Mouse (Mus musculus): ENCODE measurements around the gene Dlg2. TPM values are rescaled to one million over a fixed set of nuclear protein-coding genes. Genes with fewer than 3 reads are reported as not detected.

Dlg2 gene
- polyA plus RNA-seq, 1 experiment: 89.8 TPM

DNA sequence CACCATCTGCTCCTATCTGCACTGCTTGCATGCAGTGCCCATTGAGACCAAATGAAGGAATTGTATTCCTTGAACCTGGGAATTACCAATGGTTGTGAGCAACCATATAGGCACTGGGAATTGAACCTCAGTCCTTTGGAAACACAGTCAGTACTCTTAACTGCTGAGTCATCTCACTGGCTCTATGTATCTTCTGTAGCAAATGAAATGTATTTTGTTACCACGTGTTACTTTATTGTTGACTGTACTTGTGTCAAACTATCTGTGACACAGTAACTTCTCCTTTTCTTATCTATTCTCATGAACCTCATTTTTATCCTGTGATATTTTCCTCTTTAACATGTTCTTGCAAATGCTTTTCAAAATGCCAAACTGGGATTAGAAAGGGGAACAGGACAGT, 1722.7 kb downstream of the Dlg2 start:
- DNase-seq: no peak
- Histone ChIP-seq H3K27me3 (ENCODE audit: control insufficient read depth, insufficient read depth, low read length) (no peaks in the 10 kb centered on the region), H3K27ac (ENCODE audit: insufficient read depth, low read length) (no peak overlapping the region), H3K4me1 (ENCODE audit: control insufficient read depth, insufficient read depth, low read length) (peaks cover 14% of the 10 kb centered on the region; the same call in 1 of the 2 replicates), H3K4me3 (replicated peaks; ENCODE audit: insufficient read depth, low read depth, low read length) (no peak overlapping the region)
- TF ChIP-seq POLR2A (IDR thresholded peaks at IDR 0.05; ENCODE audit: borderline replicate concordance, insufficient read depth, low read length) (no peak), CTCF (IDR thresholded peaks at IDR 0.05; ENCODE audit: borderline replicate concordance, insufficient read depth, low read depth, low read length) (no peak)
- 88% methylated on average over 1 of the region's 1 CpGs for WGBS

DNA sequence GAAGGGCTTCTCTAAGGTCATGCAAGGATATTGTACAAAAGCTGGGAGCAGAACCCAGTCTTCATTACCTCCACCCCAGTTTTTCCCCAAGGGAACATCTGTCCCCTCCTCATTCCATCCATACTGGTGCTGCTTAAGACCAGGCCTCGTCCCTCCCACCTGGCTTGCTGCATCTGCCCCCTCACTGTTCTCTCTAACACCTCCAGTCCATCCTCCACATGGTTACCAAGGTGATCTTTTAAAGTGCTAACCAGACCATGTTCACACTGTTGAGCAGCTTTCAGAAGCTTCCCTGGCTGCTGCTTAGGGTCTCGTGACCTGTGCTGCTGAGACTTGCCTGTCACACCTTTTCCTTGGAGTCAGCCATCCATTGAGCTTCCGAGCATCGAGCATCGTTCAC, 1734.2 kb downstream of the Dlg2 start:
- Histone ChIP-seq H3K4me3 (replicated peaks; ENCODE audit: insufficient read depth, low read depth, low read length) (no peak overlapping the region), H3K27me3 (ENCODE audit: control insufficient read depth, insufficient read depth, low read length) (no peaks in the 10 kb centered on the region), H3K27ac (ENCODE audit: insufficient read depth, low read length) (no peak overlapping the region), H3K4me1 (ENCODE audit: control insufficient read depth, insufficient read depth, low read length) (no peaks in the 10 kb centered on the region)
- no peak for DNase-seq
- 88% methylated on average over 5 of the region's 5 CpGs for WGBS
- no peak for TF ChIP-seq POLR2A (IDR thresholded peaks at IDR 0.05; ENCODE audit: borderline replicate concordance, insufficient read depth, low read length)
- TF ChIP-seq CTCF (IDR thresholded peaks at IDR 0.05; ENCODE audit: borderline replicate concordance, insufficient read depth, low read depth, low read length): no peak

DNA sequence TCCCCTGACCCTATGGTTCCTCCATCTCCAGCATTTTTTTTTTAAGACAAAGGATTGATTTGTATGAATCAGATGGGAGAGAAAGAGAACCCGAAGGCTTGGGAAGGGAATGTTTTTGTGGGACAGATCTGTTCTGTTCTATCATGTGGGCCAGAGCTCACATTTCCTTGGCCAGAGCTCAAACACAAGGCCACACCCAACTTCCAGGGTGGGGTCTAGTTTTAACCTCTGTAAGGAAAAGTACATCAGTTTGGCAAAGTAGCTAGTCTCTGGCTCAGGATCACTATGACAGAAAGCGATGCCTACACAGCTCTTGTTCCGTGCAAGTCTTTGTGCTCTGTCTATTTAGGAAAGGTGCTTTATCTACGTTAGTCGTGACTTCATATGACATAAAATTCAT, 1737.3 kb downstream of the Dlg2 start:
- Histone ChIP-seq H3K4me1 (ENCODE audit: control insufficient read depth, insufficient read depth, low read length) (no peaks in the 10 kb centered on the region), H3K4me3 (replicated peaks; ENCODE audit: insufficient read depth, low read depth, low read length) (no peak overlapping the region), H3K27me3 (ENCODE audit: control insufficient read depth, insufficient read depth, low read length) (no peaks in the 10 kb centered on the region), H3K27ac (ENCODE audit: insufficient read depth, low read length) (no peak overlapping the region)
- WGBS: 94% methylated on average over 5 of the region's 5 CpGs
- TF ChIP-seq CTCF (IDR thresholded peaks at IDR 0.05; ENCODE audit: borderline replicate concordance, insufficient read depth, low read depth, low read length) (no peak), POLR2A (IDR thresholded peaks at IDR 0.05; ENCODE audit: borderline replicate concordance, insufficient read depth, low read length) (no peak)
- no peak for DNase-seq

DNA sequence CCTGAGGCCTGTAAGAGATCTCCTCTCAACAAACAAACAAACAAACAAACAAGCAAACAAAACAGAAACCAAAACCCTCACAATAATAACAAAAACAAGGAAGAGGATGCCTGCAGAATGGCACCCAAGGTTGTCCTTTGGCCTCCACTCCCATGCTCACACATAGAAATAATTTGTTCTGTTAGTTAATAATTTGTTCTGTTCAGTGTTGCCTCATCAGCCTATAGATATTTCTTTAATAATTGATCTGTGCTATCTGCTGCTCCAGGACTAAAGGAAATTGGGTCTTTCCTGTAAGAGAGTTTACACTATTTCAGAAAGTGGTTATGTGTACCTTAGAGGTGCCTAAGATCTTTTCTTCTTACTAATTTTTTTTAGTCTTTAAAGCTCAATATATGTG, 1741.7 kb downstream of the Dlg2 start:
- no peak for DNase-seq
- H3K27me3 ChIP-seq (ENCODE audit: control insufficient read depth, insufficient read depth, low read length): no peaks in the 10 kb centered on the region
- H3K4me3 ChIP-seq (replicated peaks; ENCODE audit: insufficient read depth, low read depth, low read length): no peak overlapping the region
- H3K4me1 ChIP-seq (ENCODE audit: control insufficient read depth, insufficient read depth, low read length): no peaks in the 10 kb centered on the region
- no peak overlapping the region for H3K27ac ChIP-seq (ENCODE audit: insufficient read depth, low read length)
- TF ChIP-seq POLR2A (IDR thresholded peaks at IDR 0.05; ENCODE audit: borderline replicate concordance, insufficient read depth, low read length): no peak
- TF ChIP-seq CTCF (IDR thresholded peaks at IDR 0.05; ENCODE audit: borderline replicate concordance, insufficient read depth, low read depth, low read length): no peak

DNA sequence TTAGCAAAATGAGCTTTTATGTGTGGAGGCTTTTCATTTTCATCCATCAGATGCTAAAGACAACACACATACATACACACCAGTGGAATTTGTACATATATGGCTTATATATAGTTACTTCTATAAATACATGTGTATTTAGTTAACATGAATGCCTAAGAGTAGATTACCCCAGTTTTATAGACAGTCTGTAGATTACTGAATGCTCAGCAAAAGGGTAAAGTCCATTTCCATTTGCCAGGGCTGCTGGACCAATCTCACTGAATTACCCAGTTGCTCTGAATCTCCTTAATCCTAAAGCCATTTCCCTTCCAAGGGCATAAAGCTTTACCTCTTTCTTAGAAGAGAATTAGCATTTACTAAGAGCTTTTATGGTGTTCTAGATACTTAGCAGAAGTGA, 1744.1 kb downstream of the Dlg2 start:
- Histone ChIP-seq H3K27ac (ENCODE audit: insufficient read depth, low read length) (no peak overlapping the region), H3K4me3 (replicated peaks; ENCODE audit: insufficient read depth, low read depth, low read length) (no peak overlapping the region), H3K27me3 (ENCODE audit: control insufficient read depth, insufficient read depth, low read length) (no peaks in the 10 kb centered on the region), H3K4me1 (ENCODE audit: control insufficient read depth, insufficient read depth, low read length) (no peaks in the 10 kb centered on the region)
- TF ChIP-seq CTCF (IDR thresholded peaks at IDR 0.05; ENCODE audit: borderline replicate concordance, insufficient read depth, low read depth, low read length): no peak
- TF ChIP-seq POLR2A (IDR thresholded peaks at IDR 0.05; ENCODE audit: borderline replicate concordance, insufficient read depth, low read length): no peak
- DNase-seq: no peak

DNA sequence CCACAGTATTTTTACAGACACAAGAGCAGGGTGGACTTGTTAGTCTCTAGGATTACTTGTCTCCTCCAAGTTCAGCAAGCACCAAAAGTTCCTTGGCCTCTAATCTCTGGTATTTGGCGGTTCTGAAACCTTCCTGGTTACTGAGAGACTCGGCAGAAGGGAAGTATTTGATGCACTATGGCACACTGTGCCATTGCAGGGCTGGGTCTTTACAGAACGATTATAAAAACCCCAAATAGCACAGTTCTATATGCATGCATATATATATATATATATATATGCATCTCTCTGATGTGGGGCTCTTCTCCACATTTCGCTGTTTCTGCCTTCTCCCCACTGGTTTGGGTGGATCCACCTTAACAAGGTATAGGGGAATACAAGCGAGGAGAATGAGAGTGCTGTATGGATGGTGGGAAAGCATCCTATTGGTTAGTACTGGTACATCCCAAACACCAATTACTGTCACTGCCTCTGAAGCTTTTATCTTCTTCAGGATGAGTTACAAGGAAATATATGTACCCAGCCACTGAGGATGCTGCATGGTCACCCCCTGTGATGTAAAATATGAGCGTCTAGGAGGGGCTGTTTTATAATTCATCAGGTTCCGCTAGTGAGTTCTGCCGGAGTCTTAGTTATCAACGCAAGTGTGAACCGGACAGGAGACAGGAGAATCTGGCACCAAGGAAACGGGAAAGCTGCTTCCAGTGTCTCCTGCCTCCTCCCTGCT, 1758.2 kb downstream of the Dlg2 start:
- no peak for TF ChIP-seq CTCF (IDR thresholded peaks at IDR 0.05; ENCODE audit: borderline replicate concordance, insufficient read depth, low read depth, low read length)
- TF ChIP-seq POLR2A (IDR thresholded peaks at IDR 0.05; ENCODE audit: borderline replicate concordance, insufficient read depth, low read length): peak; percentile 54; the same call in 1 of the 2 replicates
- Histone ChIP-seq H3K4me1 (ENCODE audit: control insufficient read depth, insufficient read depth, low read length) (peaks cover 3% of the 10 kb centered on the region; the same call in 1 of the 2 replicates), H3K27ac (ENCODE audit: insufficient read depth, low read length) (peak overlapping the region; percentile 81), H3K4me3 (replicated peaks; ENCODE audit: insufficient read depth, low read depth, low read length) (peak overlapping the region; percentile 94), H3K27me3 (ENCODE audit: control insufficient read depth, insufficient read depth, low read length) (no peaks in the 10 kb centered on the region)
- DNase-seq: peak; percentile 74 to 78
- WGBS: 8% methylated on average over 11 of the region's 11 CpGs

DNA sequence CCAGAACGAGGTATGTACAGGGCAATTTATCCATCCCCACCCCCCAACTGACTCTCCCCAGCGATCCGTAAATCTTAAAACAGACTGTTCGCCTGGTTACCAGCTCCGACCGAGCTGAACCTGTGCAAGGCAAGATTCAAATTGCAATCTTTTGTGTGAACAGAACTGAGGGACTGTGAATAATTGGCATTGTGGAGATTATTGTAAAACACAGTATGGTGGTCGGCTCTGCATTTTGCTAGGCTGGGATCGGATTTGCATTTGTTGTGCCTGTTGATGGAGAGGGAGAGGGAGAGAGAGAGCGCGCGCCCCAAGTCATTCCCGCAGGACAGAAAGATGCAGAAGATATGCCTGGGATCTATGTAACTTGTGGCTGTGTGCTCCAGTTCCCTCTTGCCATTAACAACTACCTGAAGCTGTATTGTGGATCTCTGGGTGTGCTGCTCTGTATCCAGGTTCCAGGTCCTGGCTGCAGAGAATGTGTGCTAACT, 1759.1 kb downstream of the Dlg2 start:
- TF ChIP-seq POLR2A (IDR thresholded peaks at IDR 0.05; ENCODE audit: borderline replicate concordance, insufficient read depth, low read length): no peak
- TF ChIP-seq CTCF (IDR thresholded peaks at IDR 0.05; ENCODE audit: borderline replicate concordance, insufficient read depth, low read depth, low read length): no peak
- peak overlapping the region; percentile 94 for H3K4me3 ChIP-seq (replicated peaks; ENCODE audit: insufficient read depth, low read depth, low read length)
- no peaks in the 10 kb centered on the region for H3K27me3 ChIP-seq (ENCODE audit: control insufficient read depth, insufficient read depth, low read length)
- WGBS: 6% methylated on average over 12 of the region's 12 CpGs
- DNase-seq: peak; percentile 63 to 72
- H3K27ac ChIP-seq (ENCODE audit: insufficient read depth, low read length): peak overlapping the region; percentile 81
- peaks cover 10% of the 10 kb centered on the region; the same call in 1 of the 2 replicates for H3K4me1 ChIP-seq (ENCODE audit: control insufficient read depth, insufficient read depth, low read length)

DNA sequence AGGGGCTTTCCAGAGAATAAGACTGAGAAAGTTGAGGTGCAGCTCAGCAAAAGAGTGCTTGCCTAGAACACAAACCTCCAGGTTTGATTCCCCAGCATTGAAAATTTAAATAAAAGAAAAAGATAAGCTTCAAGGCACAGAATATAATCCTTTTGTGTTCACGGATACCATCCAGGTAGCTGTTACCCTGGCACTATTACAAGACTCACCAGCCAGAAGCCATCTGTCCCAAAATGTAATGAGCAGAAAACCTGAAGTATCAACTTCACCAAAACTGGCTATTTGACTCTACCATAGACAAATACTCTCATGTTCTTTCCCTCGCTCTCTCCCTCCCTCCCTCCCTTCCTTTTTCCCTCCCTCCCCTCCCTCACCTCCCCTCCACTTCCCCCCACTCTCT, 1764.4 kb downstream of the Dlg2 start:
- Histone ChIP-seq H3K4me1 (ENCODE audit: control insufficient read depth, insufficient read depth, low read length) (peaks cover 8% of the 10 kb centered on the region; the same call in 1 of the 2 replicates), H3K27ac (ENCODE audit: insufficient read depth, low read length) (peak overlapping the region; percentile 46; the same call in 1 of the 2 replicates), H3K4me3 (replicated peaks; ENCODE audit: insufficient read depth, low read depth, low read length) (no peak overlapping the region), H3K27me3 (ENCODE audit: control insufficient read depth, insufficient read depth, low read length) (no peaks in the 10 kb centered on the region)
- DNase-seq: peak; percentile 59 to 87
- TF ChIP-seq POLR2A (IDR thresholded peaks at IDR 0.05; ENCODE audit: borderline replicate concordance, insufficient read depth, low read length) (no peak), CTCF (IDR thresholded peaks at IDR 0.05; ENCODE audit: borderline replicate concordance, insufficient read depth, low read depth, low read length) (no peak)
- 10% methylated on average over 2 of the region's 2 CpGs for WGBS
